Mouse (Mus musculus) forelimb bud, embryonic 11.5 days (tissue): ENCODE measurements around the gene Olfr744.
"Not testable (repeated sequence)": the region's sequence is repeated elsewhere in the genome, so short reads cannot be mapped to it uniquely, and the experiment has no call there.

ENCODE experiments used
- DNase-seq: peaks from one replicate; pipeline ENCODE4 v3.0.0-alpha.2; 2012; ENCODE audit warnings: low read depth, low spot score

Olfr744 gene

GRCm38 (mm10) chr14:50614579-50614978 is at the start of gene Olfr744:
Gene Olfr744 (plus strand): TSS chr14:50614879.
- no peak for DNase-seq

- DNase-seq = not testable (repeated sequence)
Measured at GRCm38 (mm10) chr14:50573056-50573455, 41.6 kb upstream of the Olfr744 start.

GRCm38 (mm10) chr14:50639088-50639487 is 24.4 kb downstream of the Olfr744 start, which contains the start of gene Olfr745:
Gene Olfr745 (plus strand): TSS chr14:50639388.
- no peak for DNase-seq

GRCm38 (mm10) chr14:50646783-50647182 is 32.1 kb downstream of the Olfr744 start, which contains the start of gene Olfr746:
Gene Olfr746 (plus strand): TSS chr14:50647083.
- no peak for DNase-seq
